Mouse (Mus musculus) lung, postnatal 4 days (tissue): ENCODE measurements around the gene Zfp933.
"Not testable (repeated sequence)": the region's sequence is repeated elsewhere in the genome, so short reads cannot be mapped to it uniquely, and the experiment has no call there.

Source experiments
- DNase-seq, 2 experiments: peaks; one replicate each; pipeline ENCODE4 v3.0.0; 2021

Zfp933 gene

GRCm38 (mm10) chr4:147850776-147851175 is 2.6 kb upstream of the Zfp933 start:
- DNase-seq: no peak

- DNase-seq: no peak
Measured at GRCm38 (mm10) chr4:147848584-147848991, 422 bp upstream of the Zfp933 start.

- DNase-seq: no peak
Measured at GRCm38 (mm10) chr4:147842871-147843270, 5.3 kb downstream of the Zfp933 start.

GRCm38 (mm10) chr4:147839282-147839681 is 8.9 kb downstream of the Zfp933 start:
- peak; percentile 52 to 61 for DNase-seq

GRCm38 (mm10) chr4:147824389-147824788 is 23.8 kb downstream of the Zfp933 start:
- no peak for DNase-seq

GRCm38 (mm10) chr4:147821414-147821813 is 26.8 kb downstream of the Zfp933 start:
- DNase-seq: not testable (repeated sequence)

- not testable (repeated sequence) for DNase-seq
Measured at GRCm38 (mm10) chr4:147819659-147820058, 28.5 kb downstream of the Zfp933 start.

- no peak for DNase-seq
Measured at GRCm38 (mm10) chr4:147814592-147815167, 33.5 kb downstream of the Zfp933 start.

- DNase-seq: no peak
Measured at GRCm38 (mm10) chr4:147813249-147813765, 34.9 kb downstream of the Zfp933 start.

GRCm38 (mm10) chr4:147809966-147810304 is 38.2 kb downstream of the Zfp933 start:
- DNase-seq: not testable (repeated sequence)

- peak; percentile 62 to 65 for DNase-seq
Measured at GRCm38 (mm10) chr4:147809292-147809965, 38.7 kb downstream of the Zfp933 start, which contains the start of gene Zfp984. Gene Zfp984, minus strand, starts transcription at chr4:147809788.

GRCm38 (mm10) chr4:147808483-147808882 is 39.7 kb downstream of the Zfp933 start:
- DNase-seq: not testable (repeated sequence)

GRCm38 (mm10) chr4:147795308-147795707 is 52.9 kb downstream of the Zfp933 start:
- not testable (repeated sequence) for DNase-seq

- DNase-seq: not testable (repeated sequence)
Measured at GRCm38 (mm10) chr4:147794026-147794665, 54.0 kb downstream of the Zfp933 start.

GRCm38 (mm10) chr4:147793390-147793916 is 54.7 kb downstream of the Zfp933 start:
- not testable (repeated sequence) for DNase-seq

- not testable (repeated sequence) for DNase-seq
Measured at GRCm38 (mm10) chr4:147791729-147792128, 56.4 kb downstream of the Zfp933 start.
